Mouse (Mus musculus): Measurements from ENCODE around the gene Fam131b. TPM values are rescaled to one million over a fixed set of nuclear protein-coding genes. Genes with fewer than 3 reads are reported as not detected.

Gene Fam131b
- polyA plus RNA-seq, 1 experiment = 37.9 TPM

DNA sequence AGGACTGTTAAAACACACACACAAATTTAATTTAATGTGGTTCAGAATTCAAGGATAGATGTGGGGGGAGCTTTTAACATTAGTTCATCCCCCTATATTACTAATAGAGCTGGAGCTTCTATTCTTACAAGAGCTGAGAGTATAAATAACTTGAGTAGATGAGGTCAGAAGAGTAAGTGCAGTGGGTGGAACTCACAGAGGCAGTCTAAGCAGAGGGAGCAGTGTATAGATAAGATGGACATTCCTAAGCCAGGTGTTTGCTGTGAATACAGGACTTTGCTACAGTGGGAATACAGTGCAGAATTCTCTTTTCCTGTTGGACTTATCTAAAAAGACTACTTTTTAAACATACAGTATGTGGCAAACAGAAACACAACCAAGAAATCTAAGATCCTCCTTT lies 53.6 kb downstream of the Fam131b start:
- no peak for DNase-seq (ENCODE audit: low read depth)
- no peak for TF ChIP-seq POLR2A (IDR thresholded peaks at IDR 0.05; ENCODE audit: borderline replicate concordance, extremely low read depth, insufficient read depth, insufficient read length, poor library complexity, severe bottlenecking)
- no peak for TF ChIP-seq CTCF (IDR thresholded peaks at IDR 0.05; ENCODE audit: borderline replicate concordance, extremely low read depth, insufficient read depth, insufficient read length)

DNA sequence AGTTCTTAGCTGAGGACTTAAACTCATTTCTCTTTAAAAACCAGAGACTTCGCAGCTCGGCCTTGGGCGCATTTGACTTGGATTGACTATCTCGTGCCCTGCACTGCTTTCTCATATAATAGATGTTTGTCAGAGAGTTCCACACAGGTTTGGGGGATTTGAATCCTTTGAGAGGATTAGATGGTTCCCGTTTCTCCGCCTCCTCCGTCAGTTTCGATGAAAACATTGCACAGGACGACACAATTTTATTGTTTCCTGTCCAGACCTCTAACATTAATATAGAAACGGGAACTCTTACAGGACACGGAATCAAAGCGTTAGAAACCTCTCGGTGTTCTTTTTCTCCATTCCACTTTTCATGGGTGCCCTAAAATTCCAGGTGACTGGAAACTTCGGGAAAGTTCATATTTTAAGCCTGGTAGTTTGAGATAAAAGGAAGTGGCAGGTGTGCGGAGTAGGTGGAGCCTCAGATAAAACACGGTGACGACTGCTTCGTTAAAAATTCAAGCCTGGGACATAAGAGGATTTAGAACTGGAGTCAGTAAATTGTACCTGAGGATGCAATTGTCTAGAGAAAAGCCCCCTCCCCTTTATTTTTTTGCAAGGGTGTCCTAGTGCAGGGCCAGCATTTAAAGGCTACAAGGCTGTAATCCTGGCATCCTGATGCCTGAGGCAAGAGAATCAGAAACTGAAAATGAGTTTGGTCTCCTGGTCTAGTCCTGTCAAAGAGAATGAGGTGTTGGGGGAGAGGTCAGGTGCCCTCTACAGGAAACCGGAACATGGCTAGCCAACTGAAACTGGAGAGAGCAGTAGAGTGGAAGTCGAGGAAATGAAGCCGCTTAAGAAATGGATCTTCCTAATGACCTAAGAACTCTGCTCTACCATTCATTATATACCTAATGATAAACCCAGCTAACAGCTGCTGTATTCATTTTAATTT lies 58.8 kb downstream of the Fam131b start:
- peak; percentile 43 for DNase-seq (ENCODE audit: low read depth)
- TF ChIP-seq POLR2A (IDR thresholded peaks at IDR 0.05; ENCODE audit: borderline replicate concordance, extremely low read depth, insufficient read depth, insufficient read length, poor library complexity, severe bottlenecking) = no peak
- no peak for TF ChIP-seq CTCF (IDR thresholded peaks at IDR 0.05; ENCODE audit: borderline replicate concordance, extremely low read depth, insufficient read depth, insufficient read length)

Other genes starting within 250 kb of the Fam131b start
- not detected in 2 replicates for gene Tas2r139, start 183.7 kb downstream of the Fam131b start, polyA plus RNA-seq (2012; rRNA removed)
- not detected in 2 replicates for gene Tas2r144, start 109.3 kb downstream of the Fam131b start, polyA plus RNA-seq (2012; rRNA removed)
- gene Gstk1, start 78.7 kb downstream of the Fam131b start, polyA plus RNA-seq (2012; rRNA removed) = 6.7 and 7.1 TPM in 2 replicates
- gene Tmem139, start 62.7 kb downstream of the Fam131b start, polyA plus RNA-seq (2012; rRNA removed) = 0.14 TPM in 1 of 2 replicates, not detected in the other
- 76.1 and 101 TPM in 2 replicates for gene Casp2, start 59.7 kb downstream of the Fam131b start, polyA plus RNA-seq (2012; rRNA removed)
- gene Clcn1, start 38.0 kb downstream of the Fam131b start, polyA plus RNA-seq (2012; rRNA removed) = 11.0 and 12.0 TPM in 2 replicates
- 59.5 and 76.3 TPM in 2 replicates for gene Zyx, start 25.0 kb upstream of the Fam131b start, polyA plus RNA-seq (2012; rRNA removed)
- gene Epha1, start 48.6 kb upstream of the Fam131b start, polyA plus RNA-seq (2012; rRNA removed) = 1.2 and 1.3 TPM in 2 replicates
- gene Tas2r143, start 75.6 kb upstream of the Fam131b start, polyA plus RNA-seq (2012; rRNA removed) = 0.16 and 0.29 TPM in 2 replicates
- gene Tas2r135, start 80.8 kb upstream of the Fam131b start, polyA plus RNA-seq (2012; rRNA removed) = 0.07 TPM in 1 of 2 replicates, not detected in the other
- gene Tas2r126, start 109.9 kb upstream of the Fam131b start, polyA plus RNA-seq (2012; rRNA removed) = 0.10 TPM in 1 of 2 replicates, not detected in the other
- not detected in 2 replicates for gene Olfr458, start 140.6 kb upstream of the Fam131b start, polyA plus RNA-seq (2012; rRNA removed)
- not detected in 2 replicates for gene Olfr457, start 151.7 kb upstream of the Fam131b start, polyA plus RNA-seq (2012; rRNA removed)
- gene Olfr456, start 162.6 kb upstream of the Fam131b start, polyA plus RNA-seq (2012; rRNA removed) = not detected in 2 replicates
- gene Olfr455, start 222.9 kb upstream of the Fam131b start, polyA plus RNA-seq (2012; rRNA removed) = not detected in 2 replicates

Measured in brain, embryonic 14.5 days (tissue).